Mouse (Mus musculus): ENCODE results near the gene Peak1.

GRCm38 (mm10) chr9:56230906-56231305 is 187.0 kb downstream of the Peak1 start:
- TF ChIP-seq POLR2A (IDR thresholded peaks at IDR 0.05; ENCODE audit: low read depth, low read length), result no peak
- TF ChIP-seq CTCF (IDR thresholded peaks at IDR 0.05; ENCODE audit: extremely low read depth, insufficient read depth, insufficient read length, insufficient replicate concordance), result no peak
